Mouse (Mus musculus): Measurements from ENCODE around the gene Sept7. TPM values are rescaled to one million over a fixed set of nuclear protein-coding genes. Genes with fewer than 3 reads are reported as not detected.

The Sept7 gene
- polyA plus RNA-seq, 2 experiments = 32.6 to 86.3 TPM

DNA sequence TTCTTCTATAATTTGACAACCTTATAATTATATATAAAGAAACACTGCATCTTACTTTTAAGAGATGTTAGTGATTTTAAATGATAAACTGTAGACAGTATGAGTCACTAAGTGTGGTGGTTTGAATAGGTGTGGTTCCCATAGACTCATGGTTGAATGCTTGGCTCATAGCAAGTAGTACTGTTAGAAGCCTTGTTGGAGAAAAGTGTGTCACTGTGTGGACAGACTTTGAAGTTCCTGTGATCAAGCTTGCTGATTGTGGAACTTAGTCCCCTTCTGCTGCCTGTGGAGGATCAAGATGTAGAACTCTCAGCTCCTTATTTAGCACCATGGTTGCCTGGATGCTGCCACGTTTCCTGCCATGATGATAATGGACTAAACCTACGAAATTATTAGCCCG, 14.9 kb downstream of the Sept7 start:
- Histone ChIP-seq H3K9me3 (ENCODE audit: control insufficient read depth, low read length) (no peaks in the 10 kb centered on the region), H3K27ac (no peak overlapping the region), H3K4me3 (ENCODE audit: insufficient read depth in 1 of 2, low read depth in 2 of 2, low read length in 2 of 2) (no peak overlapping the region), H3K27me3 (ENCODE audit: control insufficient read depth, insufficient read depth, low read length) (no peaks in the 10 kb centered on the region), H3K9ac (replicated peaks) (no peak overlapping the region), H3K36me3 (replicated peaks; ENCODE audit: control insufficient read depth, insufficient read depth, low read depth) (peaks cover 15% of the 10 kb centered on the region), H3K4me1 (replicated peaks; ENCODE audit: control insufficient read depth in 2 of 2, insufficient read depth in 2 of 2, low read length in 1 of 2) (peaks cover 4 to 10% of the 10 kb centered on the region in 2 experiments), H3K4me2 (ENCODE audit: low read depth) (no peak overlapping the region)
- ATAC-seq (ENCODE audit: insufficient read depth) = no peak
- DNase-seq (ENCODE audit: low read depth in 3 of 3, low spot score in 3 of 3) = no peak
- no peak for TF ChIP-seq CTCF (IDR thresholded peaks at IDR 0.05; ENCODE audit: low read depth)
- TF ChIP-seq EP300 (IDR thresholded peaks at IDR 0.05; ENCODE audit: low read depth) = no peak
- WGBS (ENCODE audit: insufficient replicate concordance) = 58% methylated on average over 3 of the region's 3 CpGs

DNA sequence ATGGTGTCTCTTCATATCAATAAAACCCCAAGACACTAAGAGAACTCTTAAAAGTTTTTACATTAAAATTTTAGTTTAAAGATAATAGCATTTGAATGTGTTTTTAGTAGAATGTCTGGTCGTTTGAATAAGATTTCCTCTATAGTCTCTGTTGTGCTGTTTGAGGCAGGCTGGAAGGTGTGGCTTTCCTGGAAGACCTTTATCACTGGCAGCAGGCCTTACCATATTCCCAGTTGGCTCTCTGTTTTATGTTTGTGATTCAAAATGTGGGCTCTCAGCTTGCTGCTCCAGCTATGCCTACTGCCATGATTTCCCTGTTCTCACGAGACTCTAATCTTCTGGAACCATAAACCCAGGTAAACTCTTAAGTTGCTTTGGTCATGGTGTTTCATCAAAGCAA, 15.3 kb downstream of the Sept7 start:
- Histone ChIP-seq H3K27me3 (ENCODE audit: control insufficient read depth, insufficient read depth, low read length) (no peaks in the 10 kb centered on the region), H3K4me2 (ENCODE audit: low read depth) (no peak overlapping the region), H3K36me3 (replicated peaks; ENCODE audit: control insufficient read depth, insufficient read depth, low read depth) (peaks cover 15% of the 10 kb centered on the region), H3K9me3 (ENCODE audit: control insufficient read depth, low read length) (no peaks in the 10 kb centered on the region), H3K9ac (replicated peaks) (no peak overlapping the region), H3K4me1 (replicated peaks; ENCODE audit: control insufficient read depth in 2 of 2, insufficient read depth in 2 of 2, low read length in 1 of 2) (peaks cover 4 to 10% of the 10 kb centered on the region in 2 experiments), H3K27ac (no peak overlapping the region), H3K4me3 (ENCODE audit: insufficient read depth in 1 of 2, low read depth in 2 of 2, low read length in 2 of 2) (no peak overlapping the region)
- ATAC-seq (ENCODE audit: insufficient read depth) = peak; percentile 65; the same call in 1 of the 2 replicates
- 17% methylated on average over 2 of the region's 2 CpGs for WGBS (ENCODE audit: insufficient replicate concordance)
- TF ChIP-seq EP300 (IDR thresholded peaks at IDR 0.05; ENCODE audit: low read depth) (no peak), CTCF (IDR thresholded peaks at IDR 0.05; ENCODE audit: low read depth) (no peak)
- DNase-seq (ENCODE audit: low read depth in 3 of 3, low spot score in 3 of 3) = peak in 1 of 3 experiments; percentile 17

- Histone ChIP-seq H3K27me3 (ENCODE audit: control insufficient read depth, insufficient read depth, low read length) (no peaks in the 10 kb centered on the region), H3K4me1 (replicated peaks; ENCODE audit: control insufficient read depth in 2 of 2, insufficient read depth in 2 of 2, low read length in 1 of 2) (peaks cover 0 to 9% of the 10 kb centered on the region in 2 experiments), H3K36me3 (replicated peaks; ENCODE audit: control insufficient read depth, insufficient read depth, low read depth) (peaks cover 7% of the 10 kb centered on the region), H3K9me3 (ENCODE audit: control insufficient read depth, low read length) (no peaks in the 10 kb centered on the region), H3K9ac (replicated peaks) (no peak overlapping the region), H3K4me3 (ENCODE audit: insufficient read depth in 1 of 2, low read depth in 2 of 2, low read length in 2 of 2) (no peak overlapping the region), H3K4me2 (ENCODE audit: low read depth) (no peak overlapping the region), H3K27ac (no peak overlapping the region)
- DNase-seq (ENCODE audit: low read depth in 3 of 3, low spot score in 3 of 3) (no peak), ATAC-seq (ENCODE audit: insufficient read depth) (no peak)
- WGBS (ENCODE audit: insufficient replicate concordance) = 82% methylated on average over 2 of the region's 2 CpGs
- TF ChIP-seq EP300 (IDR thresholded peaks at IDR 0.05; ENCODE audit: low read depth) (no peak), CTCF (IDR thresholded peaks at IDR 0.05; ENCODE audit: low read depth) (no peak)
Measured at GRCm38 (mm10) chr9:25271902-25272301, 19.7 kb downstream of the Sept7 start.

DNA sequence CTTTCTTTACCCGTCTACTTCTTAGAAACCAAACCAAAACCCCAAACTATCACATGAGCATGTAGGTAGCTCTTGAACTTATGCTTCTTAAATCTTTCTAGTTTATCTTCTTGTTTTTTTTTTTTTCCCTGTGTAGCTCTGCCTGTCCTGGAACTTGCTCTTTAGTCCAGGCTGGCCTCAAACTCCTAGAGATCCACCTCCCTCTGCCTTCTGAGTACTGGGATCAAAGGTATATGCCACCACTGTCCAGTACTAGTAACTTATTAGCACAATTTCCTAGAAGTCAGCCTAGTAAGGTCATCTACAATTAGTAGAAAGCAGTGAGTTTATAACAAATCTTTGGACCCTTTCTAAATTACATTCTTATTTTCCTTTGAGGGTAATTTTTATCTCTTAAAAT, 37.6 kb downstream of the Sept7 start:
- WGBS (ENCODE audit: insufficient replicate concordance) = 73% methylated on average over 1 of the region's 1 CpGs
- H3K9me3 ChIP-seq (ENCODE audit: control insufficient read depth, low read length) = no peaks in the 10 kb centered on the region
- TF ChIP-seq CTCF (IDR thresholded peaks at IDR 0.05; ENCODE audit: low read depth) (no peak), EP300 (IDR thresholded peaks at IDR 0.05; ENCODE audit: low read depth) (no peak)
- H3K4me3 ChIP-seq (ENCODE audit: insufficient read depth in 1 of 2, low read depth in 2 of 2, low read length in 2 of 2) = no peak overlapping the region
- H3K27me3 ChIP-seq (ENCODE audit: control insufficient read depth, insufficient read depth, low read length) = no peaks in the 10 kb centered on the region
- DNase-seq (ENCODE audit: low read depth in 3 of 3, low spot score in 3 of 3) (no peak), ATAC-seq (ENCODE audit: insufficient read depth) (no peak)
- no peak overlapping the region for H3K9ac ChIP-seq (replicated peaks)
- H3K27ac ChIP-seq = no peak overlapping the region
- H3K4me2 ChIP-seq (ENCODE audit: low read depth) = no peak overlapping the region
- H3K36me3 ChIP-seq (replicated peaks; ENCODE audit: control insufficient read depth, insufficient read depth, low read depth) = no peaks in the 10 kb centered on the region; the same call in none of the 2 replicates
- H3K4me1 ChIP-seq (replicated peaks; ENCODE audit: control insufficient read depth in 2 of 2, insufficient read depth in 2 of 2, low read length in 1 of 2) = no peaks in the 10 kb centered on the region

DNA sequence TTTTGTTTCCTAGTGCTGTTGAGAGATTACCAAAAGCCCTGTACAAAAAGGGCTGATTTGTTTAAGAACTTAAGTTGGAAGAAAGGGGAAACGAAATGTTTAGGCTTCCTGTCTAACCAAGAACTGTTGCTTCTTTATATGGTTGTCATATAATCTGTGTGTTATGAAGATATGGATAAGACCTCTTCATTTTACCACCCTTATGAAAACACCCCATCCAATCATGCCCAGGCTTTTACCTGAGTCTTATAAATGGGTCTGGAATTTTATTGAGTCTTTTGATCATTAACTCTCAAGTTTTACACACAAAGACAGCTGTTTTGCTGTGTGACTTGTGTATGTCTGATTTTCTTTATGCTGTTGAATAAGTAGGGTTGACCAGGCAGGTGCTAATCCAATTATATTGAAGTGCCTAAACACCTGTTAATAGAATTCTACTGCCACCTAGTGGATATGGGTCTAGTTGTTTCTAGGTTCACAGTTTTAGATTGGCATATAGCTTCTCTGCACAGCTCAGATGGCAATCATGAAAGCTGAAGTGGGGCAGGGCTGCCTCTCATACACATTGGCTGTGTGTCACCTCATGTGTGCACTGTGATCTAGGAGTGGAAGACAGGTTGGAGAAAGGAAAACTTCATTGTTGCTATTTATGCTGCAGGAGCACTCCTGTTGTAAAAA, 57.4 kb downstream of the Sept7 start:
- H3K36me3 ChIP-seq (replicated peaks; ENCODE audit: control insufficient read depth, insufficient read depth, low read depth) = peaks cover 10% of the 10 kb centered on the region
- 28% methylated on average over 1 of the region's 1 CpGs for WGBS (ENCODE audit: insufficient replicate concordance)
- no peaks in the 10 kb centered on the region for H3K4me1 ChIP-seq (replicated peaks; ENCODE audit: control insufficient read depth in 2 of 2, insufficient read depth in 2 of 2, low read length in 1 of 2)
- ATAC-seq (ENCODE audit: insufficient read depth) = peak; percentile 52; the same call in 1 of the 2 replicates
- no peak overlapping the region for H3K9ac ChIP-seq (replicated peaks)
- no peaks in the 10 kb centered on the region for H3K27me3 ChIP-seq (ENCODE audit: control insufficient read depth, insufficient read depth, low read length)
- H3K9me3 ChIP-seq (ENCODE audit: control insufficient read depth, low read length) = no peaks in the 10 kb centered on the region
- no peak overlapping the region for H3K4me2 ChIP-seq (ENCODE audit: low read depth)
- TF ChIP-seq EP300 (IDR thresholded peaks at IDR 0.05; ENCODE audit: low read depth) (no peak), CTCF (IDR thresholded peaks at IDR 0.05; ENCODE audit: low read depth) (peak; percentile 66)
- peak; percentile 25 to 55 (median 39) for DNase-seq (ENCODE audit: low read depth in 3 of 3, low spot score in 3 of 3)
- no peak overlapping the region for H3K27ac ChIP-seq
- no peak overlapping the region for H3K4me3 ChIP-seq (ENCODE audit: insufficient read depth in 1 of 2, low read depth in 2 of 2, low read length in 2 of 2)
